Mouse (Mus musculus) heart, embryonic 14.5 days (tissue): ENCODE data around the gene Acsf3. TPM values are rescaled to one million over a fixed set of nuclear protein-coding genes. Genes with fewer than 3 reads are reported as not detected.

Experiments
- ATAC-seq: fragments of 200-750 bp; cut with Nextera tagmentation; 2 replicates; pipeline ENCODE4 v1.8.0; 2017; ENCODE audit warnings: low read depth, moderate TSS enrichment; ENCODE audit not compliant: insufficient number of reproducible peaks, insufficient read depth, low FRiP score
- H3K27ac ChIP-seq, 2 experiments: fragments of 200-500 bp in 1 of 2; fragments of 300-500 bp in 1 of 2; sonication (generic) in 1 of 2; replicated peaks in 1 of 2; 2 replicates each; pipeline ENCODE4 v1.5.1; 2012 to 2014; ENCODE audit warnings: low read depth in 2 of 2, low read length in 2 of 2, control low read depth in 1 of 2, mild to moderate bottlenecking in 1 of 2, mixed read lengths in 1 of 2; ENCODE audit not compliant: control insufficient read depth in 1 of 2, insufficient read depth in 1 of 2
- H3K27me3 ChIP-seq: fragments of 300-500 bp; sonication (generic); 2 replicates; pipeline ENCODE4 v1.6.1; 2014; ENCODE audit warnings: mild to moderate bottlenecking, low read length, control low read depth; ENCODE audit not compliant: control insufficient read depth, insufficient read depth
- H3K36me3 ChIP-seq: fragments of 300-500 bp; sonication (generic); 2 replicates; pipeline ENCODE4 v1.6.1; 2014; ENCODE audit warnings: mild to moderate bottlenecking, control low read depth, low read length, mixed read lengths; ENCODE audit not compliant: control insufficient read depth, insufficient read depth
- H3K4me1 ChIP-seq, 2 experiments: fragments of 200-500 bp in 1 of 2; fragments of 300-500 bp in 1 of 2; sonication (generic) in 1 of 2; 2 replicates each; pipeline ENCODE4 v1.6.1; 2012 to 2014; ENCODE audit warnings: low read length in 2 of 2, control low read depth in 1 of 2, mixed read lengths in 1 of 2; ENCODE audit not compliant: control insufficient read depth in 2 of 2, insufficient read depth in 2 of 2
- H3K4me2 ChIP-seq: fragments of 300-500 bp; sonication (generic); 2 replicates; pipeline ENCODE4 v1.6.1; 2014; ENCODE audit warnings: mild to moderate bottlenecking, low read length
- H3K4me3 ChIP-seq, 2 experiments: fragments of 200-500 bp in 1 of 2; fragments of 300-500 bp in 1 of 2; sonication (generic) in 1 of 2; 2 replicates each; pipeline ENCODE4 v1.5.1; 2012 to 2014; ENCODE audit warnings: low read length in 2 of 2, mild to moderate bottlenecking in 2 of 2, control low read depth in 1 of 2, low read depth in 1 of 2, moderate library complexity in 1 of 2; ENCODE audit not compliant: control insufficient read depth in 1 of 2, insufficient read depth in 1 of 2
- H3K9ac ChIP-seq: fragments of 300-500 bp; sonication (generic); 2 replicates; pipeline ENCODE4 v1.6.1; 2014; ENCODE audit warnings: mild to moderate bottlenecking, low read length
- H3K9me3 ChIP-seq: fragments of 300-500 bp; sonication (generic); 2 replicates; pipeline ENCODE4 v1.6.1; 2016; ENCODE audit warnings: low read length, control low read depth; ENCODE audit not compliant: control insufficient read depth
- WGBS: fragments of 180-500 bp; shearing (Covaris S2); extraction: QIAGEN DNeasy Blood & Tissue Kit; methylation state at CpG from one replicate; pipeline ENCODE4 v1.1.7; 2014; 5-methylcytosine and 5-hydroxymethylcytosine counted together
- polyA plus RNA-seq: library from polyadenylated mRNA; unstranded; fragments of >200 nt; fragmentation: Nextera tagmentation; extraction: Ambion mirVana; gene quantifications from 2 replicates; pipeline ENCODE4 v1.2.1, GENCODE M21; 2014

Acsf3 gene
- polyA plus RNA-seq, 1 experiment from 2014 or later = 15.4 TPM

- no peaks in the 10 kb centered on the region for H3K9me3 ChIP-seq
- no peak overlapping the region for H3K4me3 ChIP-seq
- peak overlapping the region; percentile 47; the same call in 1 of the 2 replicates for H3K4me2 ChIP-seq
- no peak overlapping the region for H3K9ac ChIP-seq
- peaks cover 24% of the 10 kb centered on the region in 2 experiments for H3K4me1 ChIP-seq
- H3K27me3 ChIP-seq = peaks cover 53% of the 10 kb centered on the region
- WGBS = 33% methylated on average over 4 of the region's 4 CpGs
- no peak overlapping the region for H3K27ac ChIP-seq
- H3K36me3 ChIP-seq = no peaks in the 10 kb centered on the region
- ATAC-seq = no peak
Measured at GRCm38 (mm10) chr8:122737071-122737470, 38.2 kb upstream of the Acsf3 start.

DNA sequence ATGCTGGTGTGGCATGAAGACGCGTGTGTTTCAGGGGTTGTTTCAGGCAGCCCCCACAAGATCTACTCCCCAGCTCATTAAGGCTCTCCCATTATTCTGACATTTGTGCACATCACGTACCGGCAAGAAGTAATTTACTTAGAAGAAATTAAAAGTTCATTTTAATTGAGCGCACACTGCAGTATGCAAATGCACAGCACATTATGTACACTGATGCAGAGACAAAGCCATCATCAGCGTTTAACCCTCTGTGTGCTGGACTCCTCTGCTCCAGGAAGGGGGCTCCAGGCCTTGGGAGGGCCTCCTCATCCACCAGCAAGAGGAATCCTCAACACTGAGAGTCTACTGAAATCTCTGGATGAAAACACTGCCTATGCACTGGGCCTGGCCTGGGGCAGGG is 37.4 kb upstream of the Acsf3 start:
- 83% methylated on average over 6 of the region's 6 CpGs for WGBS
- no peak for ATAC-seq
- Histone ChIP-seq H3K36me3 (no peaks in the 10 kb centered on the region), H3K9ac (no peak overlapping the region), H3K4me1 (peaks cover 24% of the 10 kb centered on the region in 2 experiments), H3K9me3 (no peaks in the 10 kb centered on the region), H3K4me3 (no peak overlapping the region), H3K27me3 (peaks cover 61% of the 10 kb centered on the region), H3K4me2 (no peak overlapping the region), H3K27ac (no peak overlapping the region)

DNA sequence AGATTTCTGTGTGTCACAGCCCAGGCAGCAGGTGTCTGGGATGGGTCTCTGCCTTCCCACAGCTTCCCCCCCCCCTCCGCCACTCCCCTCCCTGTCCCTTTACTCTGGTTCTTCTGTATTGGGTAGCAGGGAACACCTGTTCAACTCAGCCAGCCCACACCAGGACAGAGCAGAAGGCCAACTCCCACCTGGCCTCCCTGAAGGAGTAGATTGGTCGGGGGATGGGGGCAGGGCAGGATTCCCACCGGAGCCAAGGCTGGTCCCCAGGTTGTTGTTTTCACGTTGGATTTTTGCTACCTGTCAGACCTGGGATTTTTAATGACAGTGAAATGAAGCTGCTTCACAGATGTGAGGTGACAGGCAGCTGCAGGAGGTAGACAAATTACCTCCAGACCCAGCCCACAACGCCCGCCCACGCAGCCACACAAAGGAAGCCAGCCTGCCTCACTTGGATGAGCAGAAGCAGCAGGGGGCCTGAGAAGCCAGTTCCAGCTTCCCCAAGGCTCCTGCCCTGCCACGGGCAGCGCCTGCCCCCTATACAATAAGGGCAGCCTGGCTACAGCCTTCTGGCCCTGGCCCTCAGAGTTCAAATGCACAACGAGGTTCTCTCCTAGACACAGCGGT is 36.1 kb upstream of the Acsf3 start:
- Histone ChIP-seq H3K27me3 (peaks cover 67% of the 10 kb centered on the region), H3K9me3 (no peaks in the 10 kb centered on the region), H3K4me1 (peaks cover 23 to 24% of the 10 kb centered on the region in 2 experiments), H3K36me3 (no peaks in the 10 kb centered on the region), H3K9ac (no peak overlapping the region), H3K4me2 (no peak overlapping the region), H3K27ac (no peak overlapping the region), H3K4me3 (no peak overlapping the region)
- ATAC-seq = no peak
- WGBS = 34% methylated on average over 11 of the region's 11 CpGs

DNA sequence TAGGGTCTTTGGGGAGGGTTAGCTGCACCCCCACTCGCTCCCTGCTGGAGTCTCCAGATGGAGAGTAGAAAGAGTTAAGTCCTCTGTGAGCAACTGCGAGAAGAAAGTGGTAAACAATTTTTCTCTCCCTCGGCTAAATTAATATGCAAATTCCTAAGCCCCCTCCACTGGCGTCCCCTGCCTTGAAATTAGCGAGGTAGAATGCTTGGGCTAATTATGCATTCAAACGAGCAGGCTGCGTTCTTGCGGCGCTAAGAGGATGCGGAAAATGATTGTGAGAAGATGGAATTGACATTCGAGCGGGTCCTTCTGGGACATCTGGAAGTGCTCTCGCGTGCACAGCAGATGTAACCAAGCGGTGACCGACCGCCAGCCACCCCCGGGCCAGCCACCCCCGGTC is 32.8 kb upstream of the Acsf3 start:
- peaks cover 96% of the 10 kb centered on the region for H3K27me3 ChIP-seq
- no peaks in the 10 kb centered on the region for H3K4me1 ChIP-seq
- no peak overlapping the region for H3K9ac ChIP-seq
- H3K9me3 ChIP-seq = no peaks in the 10 kb centered on the region
- ATAC-seq = no peak
- H3K27ac ChIP-seq = no peak overlapping the region
- no peak overlapping the region for H3K4me2 ChIP-seq
- no peak overlapping the region for H3K4me3 ChIP-seq
- no peaks in the 10 kb centered on the region for H3K36me3 ChIP-seq
- WGBS = 24% methylated on average over 19 of the region's 19 CpGs

DNA sequence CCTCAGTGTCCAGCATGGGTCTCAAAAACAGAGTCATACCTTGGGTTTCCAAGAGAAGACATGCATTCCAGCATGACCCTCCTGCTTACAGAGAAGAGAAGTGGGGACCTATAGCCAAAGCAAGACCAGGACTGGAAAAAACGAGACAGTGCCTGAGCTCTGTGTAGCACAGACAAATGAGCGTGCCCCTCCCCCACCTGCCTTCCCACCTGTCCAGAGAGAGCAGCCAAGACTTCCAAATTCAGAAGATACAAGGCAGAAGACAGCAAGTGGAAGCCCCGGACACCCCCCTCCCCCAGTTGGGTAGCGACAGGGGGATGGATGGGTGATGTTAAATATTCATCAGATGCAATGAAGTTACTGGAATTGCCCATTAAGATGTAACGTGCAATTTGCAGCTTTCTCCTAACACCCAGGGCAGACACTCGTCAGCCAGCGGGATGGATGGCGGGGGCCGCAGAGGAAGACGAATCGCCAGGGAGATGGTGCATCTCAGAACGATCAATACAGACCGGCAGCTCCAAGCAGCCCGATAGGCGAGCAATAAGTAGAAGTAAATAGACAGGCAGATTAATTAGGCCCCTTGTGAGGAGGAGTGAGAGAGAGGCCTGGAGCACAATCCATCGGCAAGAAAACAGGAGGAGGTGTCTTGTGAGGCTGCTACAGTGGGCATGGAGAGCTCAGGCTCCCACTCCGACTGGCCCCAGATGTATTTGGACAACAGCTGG is 30.1 kb upstream of the Acsf3 start:
- no peak overlapping the region for H3K4me2 ChIP-seq
- H3K4me1 ChIP-seq = no peaks in the 10 kb centered on the region
- H3K9me3 ChIP-seq = no peaks in the 10 kb centered on the region
- H3K9ac ChIP-seq = no peak overlapping the region
- H3K36me3 ChIP-seq = no peaks in the 10 kb centered on the region
- WGBS = 35% methylated on average over 17 of the region's 17 CpGs
- no peak overlapping the region for H3K27ac ChIP-seq
- peaks cover 86% of the 10 kb centered on the region for H3K27me3 ChIP-seq
- H3K4me3 ChIP-seq = no peak overlapping the region
- no peak for ATAC-seq

- Histone ChIP-seq H3K9ac (no peak overlapping the region), H3K4me1 (no peaks in the 10 kb centered on the region), H3K9me3 (no peaks in the 10 kb centered on the region), H3K27me3 (peaks cover 84% of the 10 kb centered on the region), H3K4me3 (no peak overlapping the region), H3K27ac (no peak overlapping the region), H3K4me2 (no peak overlapping the region), H3K36me3 (no peaks in the 10 kb centered on the region)
- ATAC-seq = no peak
- WGBS = 12% methylated on average over 16 of the region's 16 CpGs
Measured at GRCm38 (mm10) chr8:122745750-122746275, 29.5 kb upstream of the Acsf3 start.

- no peaks in the 10 kb centered on the region for H3K36me3 ChIP-seq
- no peak overlapping the region for H3K27ac ChIP-seq
- no peaks in the 10 kb centered on the region for H3K9me3 ChIP-seq
- no peak overlapping the region for H3K4me3 ChIP-seq
- H3K9ac ChIP-seq = no peak overlapping the region
- H3K4me1 ChIP-seq = no peaks in the 10 kb centered on the region
- peaks cover 78% of the 10 kb centered on the region for H3K27me3 ChIP-seq
- H3K4me2 ChIP-seq = no peak overlapping the region
- ATAC-seq = no peak
- WGBS = 25% methylated on average over 7 of the region's 7 CpGs
Measured at GRCm38 (mm10) chr8:122746439-122746838, 28.8 kb upstream of the Acsf3 start.
